In the genomic region with DNA sequence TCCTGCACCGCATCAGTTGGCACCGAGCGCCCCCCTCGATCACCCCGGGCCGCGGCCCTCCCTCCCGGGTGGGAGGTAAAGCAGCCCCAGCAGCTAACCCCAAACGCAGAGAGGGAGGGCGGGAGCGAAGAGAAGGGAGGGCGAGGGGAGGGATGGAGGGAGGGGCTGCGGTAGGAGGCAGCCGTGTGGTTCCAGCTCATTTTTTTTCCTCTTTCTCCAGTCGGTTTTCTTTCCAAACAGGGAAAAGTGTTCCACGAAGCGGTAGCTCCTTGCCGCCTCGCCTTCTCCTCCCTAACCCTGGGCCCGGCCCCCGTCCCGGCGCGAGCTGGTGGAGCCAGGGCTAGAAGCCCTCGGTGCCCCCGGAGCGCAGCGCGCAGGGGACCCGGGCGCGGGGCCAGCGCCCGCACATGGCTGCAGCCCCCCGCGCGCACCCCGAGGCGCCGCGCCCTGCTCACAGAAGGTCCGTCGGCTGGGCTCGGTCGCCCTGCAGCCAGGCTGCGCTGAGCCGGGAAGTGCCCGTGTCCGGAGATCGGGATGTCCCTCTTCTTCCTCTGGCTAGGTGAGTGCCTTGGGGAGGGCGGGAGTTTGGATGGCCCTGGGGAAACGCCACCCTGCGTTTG, we compare ENCODE assay signal across 8 mouse cellular contexts. TPM values are rescaled to one million over a fixed set of nuclear protein-coding genes. Genes with fewer than 3 reads are reported as not detected.
DNase-seq lines count a peak whose midpoint lies in the region; ATAC-seq and TF ChIP-seq lines count a peak whose summit lies in the region.

A gene (plus strand): TSS at position 162 of the 620 bp plus-strand sequence.

- H3K27me3 ChIP-seq in heart, postnatal 0 days (ENCODE audit: control insufficient read depth, insufficient read depth, low read length), result peaks cover 35% of the 10 kb centered on the region
- no peaks in the 10 kb centered on the region for H3K27me3 ChIP-seq in midbrain, postnatal 0 days (ENCODE audit: insufficient read depth, low read length)

- peak within 1 kb of the TSS; percentile 66 for H3K4me3 ChIP-seq in heart, postnatal 0 days (ENCODE audit: low read depth, low read length)
- H3K4me3 ChIP-seq in midbrain, postnatal 0 days (ENCODE audit: low read depth, low read length), result peak within 1 kb of the TSS; percentile 74

- peaks cover 7% of the 10 kb centered on the region; the same call in 1 of the 2 replicates for H3K4me1 ChIP-seq in heart, postnatal 0 days (ENCODE audit: control insufficient read depth, insufficient read depth)
- peaks cover 10% of the 10 kb centered on the region; the same call in 1 of the 2 replicates for H3K4me1 ChIP-seq in midbrain, postnatal 0 days (ENCODE audit: insufficient read depth, low read length)

- TF ChIP-seq CTCF in heart, postnatal 0 days (IDR thresholded peaks at IDR 0.05; ENCODE audit: low read depth), result no peak
- no peak; the same call in 1 of the 2 replicates for TF ChIP-seq CTCF in midbrain, postnatal 0 days (IDR thresholded peaks at IDR 0.05)

- H3K9me3 ChIP-seq in heart, postnatal 0 days (replicated peaks; ENCODE audit: control insufficient read depth, low read length), result no peaks in the 10 kb centered on the region
- H3K9me3 ChIP-seq in midbrain, postnatal 0 days (ENCODE audit: low read length), result no peaks in the 10 kb centered on the region

- TF ChIP-seq EP300 in heart, postnatal 0 days (IDR thresholded peaks at IDR 0.05; ENCODE audit: low read depth), result no peak

- intact Hi-C loops in left cerebral cortex, postnatal 36 days (cut with DNase I), result loop anchor here (5.0 kb wide), 2 partner anchors 49 to 61 kb away; no protein-coding TSS in a partner anchor

- under 1% methylated on average over 29 of the region's 53 CpGs for WGBS in heart, postnatal 0 days
- WGBS in midbrain, postnatal 0 days, result 0% methylated on average over 31 of the region's 53 CpGs

- DNase-seq in layer of hippocampus, adult 8-10 months (ENCODE audit: low spot score in 2 of 2), result no peak
- DNase-seq in layer of hippocampus, adult 9-11 months, result no peak
- DNase-seq in adrenal gland, postnatal 10 days, result peak; percentile 27
- DNase-seq in embryo, embryonic 9.5 days (ENCODE audit: extremely low spot score), result peak; percentile 75
- DNase-seq in heart, postnatal 0 days (ENCODE audit: low spot score), result no peak
- peak; percentile 23 to 44 for DNase-seq in left cerebral cortex, postnatal 36 days (ENCODE audit: low spot score in 2 of 2)
- DNase-seq in midbrain, postnatal 0 days (ENCODE audit: low spot score), result peak; percentile 62
- no peak for DNase-seq in T-cell, adult 2 months (ENCODE audit: low spot score)

- peak; percentile 44 for ATAC-seq in heart, postnatal 0 days (ENCODE audit: insufficient read depth, low read depth)
- ATAC-seq in midbrain, postnatal 0 days (ENCODE audit: low FRiP score), result peak; percentile 72

- no peaks in the 10 kb centered on the region for H3K36me3 ChIP-seq in heart, postnatal 0 days (replicated peaks; ENCODE audit: control insufficient read depth, insufficient read depth, low read length)
- no peaks in the 10 kb centered on the region for H3K36me3 ChIP-seq in midbrain, postnatal 0 days (ENCODE audit: insufficient read depth, low read length)

- H3K4me2 ChIP-seq in heart, postnatal 0 days (ENCODE audit: low read depth, low read length), result peak within 1 kb of the TSS; percentile 96
- H3K4me2 ChIP-seq in midbrain, postnatal 0 days (ENCODE audit: low read depth, low read length, poor library complexity, severe bottlenecking), result peak within 1 kb of the TSS; percentile 89

- H3K27ac ChIP-seq in heart, postnatal 0 days (ENCODE audit: low read depth), result peak within 1 kb of the TSS; percentile 66
- peak within 1 kb of the TSS; percentile 77 for H3K27ac ChIP-seq in midbrain, postnatal 0 days (ENCODE audit: low read depth, low read length)

- peak within 1 kb of the TSS; percentile 59 for H3K9ac ChIP-seq in heart, postnatal 0 days (replicated peaks; ENCODE audit: low read depth, low read length)
- H3K9ac ChIP-seq in midbrain, postnatal 0 days (replicated peaks; ENCODE audit: low read length, poor library complexity, severe bottlenecking), result peak within 1 kb of the TSS; percentile 69

RNA-seq across cellular contexts. Expression of the gene that starts here (rescaled TPM):
- total RNA-seq in layer of hippocampus, adult 8-10 months (2022), result 10 to 100 TPM; 24.3 to 28.4 (median 26.3) TPM
- 1 to 10 TPM; 8.5 to 9.0 TPM for total RNA-seq in adrenal gland, postnatal 10 days (2021)
- 2.5 and 3.4 TPM in 2 replicates for total RNA-seq in heart, postnatal 0 days (2014; rRNA removed; ENCODE audit: low replicate concordance)
- 4.7 TPM in 2 replicates for polyA plus RNA-seq in heart, postnatal 0 days (2015; fragmentation: Nextera tagmentation; extraction: Ambion mirVana)
- total RNA-seq in left cerebral cortex, postnatal 36 days (2021), result 10 to 100 TPM; 20.2 to 34.1 TPM
- total RNA-seq in midbrain, postnatal 0 days (2014; rRNA removed), result 57.0 and 74.1 TPM in 2 replicates
- polyA plus RNA-seq in midbrain, postnatal 0 days (2015; fragmentation: Nextera tagmentation; extraction: Ambion mirVana), result 47.5 and 48.8 TPM in 2 replicates

Comparison
In these comparisons a context has a peak if more than half of its experiments do, and no peak if none do; other contexts are left out.
1. DNase-seq: peak in adrenal gland, postnatal 10 days (single experiment), embryo, embryonic 9.5 days (single experiment), left cerebral cortex, postnatal 36 days (2 of 2) and midbrain, postnatal 0 days (single experiment); none in layer of hippocampus, adult 8-10 months (0 of 2), layer of hippocampus, adult 9-11 months (single experiment), heart, postnatal 0 days (single experiment) and T-cell, adult 2 months (single experiment).